Mouse (Mus musculus) MEL (cell line): ENCODE measurements around the gene Ccl11. TPM values are rescaled to one million over a fixed set of nuclear protein-coding genes. Genes with fewer than 3 reads are reported as not detected.

ENCODE experiments used
- DNase-seq: peaks from one replicate; pipeline ENCODE4 v3.0.0; 2011; ENCODE audit warnings: low read depth, low spot score
- H3K27ac ChIP-seq: 2 replicates; pipeline ENCODE4 v1.5.1; 2012; ENCODE audit warnings: low read depth, mild to moderate bottlenecking, control low read depth, low read length, moderate library complexity; ENCODE audit not compliant: control insufficient read depth
- H3K27me3 ChIP-seq, 2 experiments: fragments of 150-350 bp in 1 of 2; sonication (generic) in 1 of 2; 2 replicates each; pipeline ENCODE4 v1.6.1; 2012; ENCODE audit warnings: low read length in 2 of 2, mild to moderate bottlenecking in 2 of 2, improper control_type of control experiment in 1 of 2, moderate library complexity in 1 of 2; ENCODE audit not compliant: insufficient read depth in 2 of 2, control insufficient read depth in 1 of 2
- H3K36me3 ChIP-seq, 2 experiments: 2 replicates each; pipeline ENCODE4 v1.6.1; 2012 to 2014; ENCODE audit warnings: low read length in 2 of 2, improper control_type of control experiment in 1 of 2, inconsistent platforms in 1 of 2, mild to moderate bottlenecking in 1 of 2; ENCODE audit not compliant: insufficient read depth in 2 of 2, control insufficient read depth in 1 of 2
- H3K4me1 ChIP-seq, 2 experiments: fragments of 150-350 bp in 1 of 2; sonication (generic) in 1 of 2; 2 replicates each; pipeline ENCODE4 v1.6.1; 2012; ENCODE audit warnings: low read length in 2 of 2, improper control_type of control experiment in 1 of 2, mild to moderate bottlenecking in 1 of 2; ENCODE audit not compliant: insufficient read depth in 2 of 2, control insufficient read depth in 1 of 2
- H3K4me3 ChIP-seq, 2 experiments: fragments of 150-350 bp in 1 of 2; sonication (generic) in 1 of 2; 2 replicates each; pipeline ENCODE4 v1.5.1; 2012; ENCODE audit warnings: low read depth in 2 of 2, low read length in 2 of 2, mild to moderate bottlenecking in 2 of 2, moderate library complexity in 2 of 2, control low read depth in 1 of 2, improper control_type of control experiment in 1 of 2; ENCODE audit not compliant: control insufficient read depth in 1 of 2, insufficient read depth in 1 of 2
- H3K79me2 ChIP-seq: 2 replicates; pipeline ENCODE4 v1.6.1; 2012; ENCODE audit warnings: mild to moderate bottlenecking, low read length, moderate library complexity; ENCODE audit not compliant: control insufficient read depth, poor library complexity, insufficient read depth
- H3K9ac ChIP-seq: 2 replicates; pipeline ENCODE4 v1.6.1; 2012; ENCODE audit warnings: low read depth, mild to moderate bottlenecking, control low read depth, low read length, moderate library complexity; ENCODE audit not compliant: control insufficient read depth, poor library complexity, severe bottlenecking
- H3K9me3 ChIP-seq: fragments of 150-350 bp; sonication (generic); replicated peaks from 2 replicates; pipeline ENCODE4 v1.6.1; 2012; ENCODE audit warnings: mild to moderate bottlenecking, low read length, improper control_type of control experiment, moderate library complexity; ENCODE audit not compliant: insufficient read depth
- CHD2 ChIP-seq: IDR thresholded peaks from 2 replicates; pipeline ENCODE4 v1.6.1; 2011; ENCODE audit warnings: low read length, improper control_type of control experiment
- CTCF ChIP-seq, 3 experiments: IDR thresholded peaks in 2 of 3; conservative IDR thresholded peaks in 1 of 3; 2 replicates each; pipeline ENCODE4 v1.5.1; 2011 to 2012; ENCODE audit warnings: low read length in 3 of 3, low read depth in 2 of 3, mild to moderate bottlenecking in 2 of 3, improper control_type of control experiment in 1 of 3, inconsistent platforms in 1 of 3, mixed read lengths in 1 of 3, moderate library complexity in 1 of 3; ENCODE audit not compliant: control insufficient read depth in 1 of 3, insufficient read depth in 1 of 3, poor library complexity in 1 of 3, severe bottlenecking in 1 of 3
- GABPA ChIP-seq: IDR thresholded peaks from 2 replicates; pipeline ENCODE4 v1.6.1; 2012; ENCODE audit warnings: low read depth, mild to moderate bottlenecking, inconsistent platforms, low read length, improper control_type of control experiment, moderate library complexity
- GATA1 ChIP-seq: IDR thresholded peaks from 2 replicates; pipeline ENCODE4 v1.6.1; 2011; ENCODE audit warnings: low read depth, low read length, improper control_type of control experiment
- JUND ChIP-seq: IDR thresholded peaks from 2 replicates; pipeline ENCODE4 v1.6.1; 2011; ENCODE audit warnings: low read depth, mild to moderate bottlenecking, improper control_type of control experiment, low read length
- KAT2A ChIP-seq: conservative IDR thresholded peaks from 2 replicates; pipeline ENCODE4 v1.6.1; 2012; ENCODE audit warnings: low read depth, low read length, improper control_type of control experiment, inconsistent platforms
- MAFK ChIP-seq: IDR thresholded peaks from 2 replicates; pipeline ENCODE4 v1.6.1; 2011; ENCODE audit warnings: low read depth, mild to moderate bottlenecking, low read length, improper control_type of control experiment, borderline replicate concordance
- MAZ ChIP-seq: IDR thresholded peaks from 2 replicates; pipeline ENCODE4 v1.6.1; 2012; ENCODE audit warnings: low read depth, mild to moderate bottlenecking, inconsistent platforms, low read length, improper control_type of control experiment
- MXI1 ChIP-seq: IDR thresholded peaks from 2 replicates; pipeline ENCODE4 v1.6.1; 2011; ENCODE audit warnings: mild to moderate bottlenecking, low read depth, low read length, improper control_type of control experiment
- MYB ChIP-seq: IDR thresholded peaks from 2 replicates; pipeline ENCODE4 v1.6.1; 2011; ENCODE audit warnings: mild to moderate bottlenecking, low read depth, low read length, improper control_type of control experiment
- NELFE ChIP-seq: IDR thresholded peaks from 2 replicates; pipeline ENCODE4 v1.6.1; 2011; ENCODE audit warnings: low read depth, low read length, improper control_type of control experiment
- NRF1 ChIP-seq: IDR thresholded peaks from 2 replicates; pipeline ENCODE4 v1.6.1; 2014; ENCODE audit warnings: low read depth, mild to moderate bottlenecking, inconsistent platforms, low read length, improper control_type of control experiment, moderate library complexity; ENCODE audit not compliant: poor library complexity, insufficient read depth, severe bottlenecking
- POLR2AphosphoS5 ChIP-seq: IDR thresholded peaks from 2 replicates; pipeline ENCODE4 v1.6.1; 2012; ENCODE audit warnings: low read depth, borderline replicate concordance, mild to moderate bottlenecking, inconsistent platforms, low read length, moderate library complexity, mixed read lengths
- RAD21 ChIP-seq: IDR thresholded peaks from 2 replicates; pipeline ENCODE4 v1.6.1; 2011; ENCODE audit warnings: mild to moderate bottlenecking, low read depth, low read length, improper control_type of control experiment
- SMC3 ChIP-seq: IDR thresholded peaks from 2 replicates; pipeline ENCODE4 v1.6.1; 2011; ENCODE audit warnings: low read depth, low read length, improper control_type of control experiment
- TBP ChIP-seq: IDR thresholded peaks from 2 replicates; pipeline ENCODE4 v1.8.0; 2011; ENCODE audit warnings: low read depth, low read length, improper control_type of control experiment
- UBTF ChIP-seq: IDR thresholded peaks from 2 replicates; pipeline ENCODE4 v1.6.1; 2012; ENCODE audit warnings: low read depth, mild to moderate bottlenecking, inconsistent platforms, low read length, improper control_type of control experiment, moderate library complexity, borderline replicate concordance; ENCODE audit not compliant: insufficient read depth
- USF1 ChIP-seq: IDR thresholded peaks from 2 replicates; pipeline ENCODE4 v1.6.1; 2014; ENCODE audit warnings: low read depth, mild to moderate bottlenecking, inconsistent platforms, low read length, improper control_type of control experiment, moderate library complexity
- USF2 ChIP-seq, 2 experiments: IDR thresholded peaks; 2 replicates each; pipeline ENCODE4 v1.6.1; 2011 to 2012; ENCODE audit warnings: improper control_type of control experiment in 2 of 2, low read length in 2 of 2, borderline replicate concordance in 1 of 2, inconsistent platforms in 1 of 2, low read depth in 1 of 2, mild to moderate bottlenecking in 1 of 2; ENCODE audit not compliant: insufficient read depth in 1 of 2
- ZC3H11A ChIP-seq: IDR thresholded peaks from 2 replicates; pipeline ENCODE4 v1.6.1; 2012; ENCODE audit warnings: low read depth, mild to moderate bottlenecking, inconsistent platforms, low read length, improper control_type of control experiment
- ZNF384 ChIP-seq: IDR thresholded peaks from 2 replicates; pipeline ENCODE4 v1.6.1; 2012; ENCODE audit warnings: low read depth, mild to moderate bottlenecking, inconsistent platforms, low read length, improper control_type of control experiment
- polyA plus RNA-seq, 2 experiments: library from polyadenylated mRNA; stranded (reverse) in 1 of 2; unstranded in 1 of 2; fragments of >175 nt in 1 of 2; fragments of >200 nt in 1 of 2; gene quantifications; 2 replicates each; pipeline versions ENCODE4 v1.2.1 to v1.2.4; 2012; ENCODE audit warnings: low replicate concordance in 2 of 2, low read depth in 1 of 2; ENCODE audit not compliant: insufficient read length in 2 of 2, insufficient read depth in 1 of 2, missing spikeins in 1 of 2
- total RNA-seq: library from RNA; depleted of rRNA; stranded (reverse); fragments of 300-350 nt; gene quantifications from 2 replicates; pipeline ENCODE4 v1.2.3, GENCODE M21; 2012

Gene Ccl11
- total and polyA plus RNA-seq, 3 experiments: not detected

DNA sequence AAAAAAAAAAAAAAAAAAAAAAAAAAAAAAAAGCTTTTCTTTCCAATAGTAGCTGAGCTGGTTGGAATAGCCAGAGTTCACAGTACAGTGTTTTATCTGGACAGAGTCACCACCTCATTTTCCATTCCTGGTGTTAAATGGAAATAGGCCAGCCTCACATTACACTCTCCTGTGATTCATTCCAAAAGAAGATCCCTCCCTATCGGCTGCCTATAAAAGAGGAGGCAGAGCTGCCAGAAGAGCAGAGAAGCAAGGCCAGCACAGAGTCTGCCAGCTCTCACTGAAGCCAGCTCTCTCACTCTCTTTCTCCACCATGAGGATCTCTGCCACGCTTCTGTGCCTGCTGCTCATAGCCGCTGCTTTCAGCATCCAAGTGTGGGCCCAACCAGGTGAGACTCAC lies 12.2 kb upstream of the Ccl11 start, which contains the start of gene Ccl7:
Ccl7 (plus strand) TSS at position 242 of the 400 bp plus-strand sequence.
- TF ChIP-seq ZNF384 (peak; percentile 69), TBP (no peak)
- no peak within 1 kb of the TSS for H3K27ac ChIP-seq
- no peak within 1 kb of the TSS for H3K4me3 ChIP-seq
- H3K36me3 ChIP-seq: peaks cover 0 to 8% of the 10 kb centered on the region in 2 experiments; a peak in 2 of 4 replicates
- no peak for DNase-seq
- no peaks in the 10 kb centered on the region for H3K9me3 ChIP-seq
- H3K27me3 ChIP-seq: no peaks in the 10 kb centered on the region
- H3K4me1 ChIP-seq: peaks cover 2 to 6% of the 10 kb centered on the region in 2 experiments; a peak in 3 of 4 replicates
- H3K79me2 ChIP-seq: no peaks in the 10 kb centered on the region
- no peak within 1 kb of the TSS for H3K9ac ChIP-seq

- no peak overlapping the region for H3K4me3 ChIP-seq
These were observed 9.7 kb upstream of the Ccl11 start for GRCm38 (mm10) chr11:82047746-82048415.

GRCm38 (mm10) chr11:82053849-82054248 lies 3.8 kb upstream of the Ccl11 start:
- H3K79me2 ChIP-seq: no peaks in the 10 kb centered on the region
- no peaks in the 10 kb centered on the region for H3K9me3 ChIP-seq
- no peak for TF ChIP-seq MAZ
- no peak for TF ChIP-seq ZNF384
- no peak for TF ChIP-seq NRF1
- no peak for TF ChIP-seq RAD21
- no peak for TF ChIP-seq JUND
- no peak for TF ChIP-seq USF2 (IDR thresholded peaks at IDR 0.05; ENCODE audit: borderline replicate concordance in 1 of 2, insufficient read depth in 1 of 2, low read depth in 1 of 2, low read length in 2 of 2)
- no peak for TF ChIP-seq CHD2
- no peak for TF ChIP-seq SMC3
- no peak for TF ChIP-seq MAFK
- TF ChIP-seq POLR2AphosphoS5: no peak
- TF ChIP-seq MYB: no peak
- no peak for TF ChIP-seq UBTF
- no peak for TF ChIP-seq KAT2A
- TF ChIP-seq NELFE: no peak
- no peak for TF ChIP-seq ZC3H11A
- no peak for TF ChIP-seq GATA1
- H3K27ac ChIP-seq: no peak overlapping the region
- H3K9ac ChIP-seq: no peak overlapping the region
- no peak for DNase-seq
- H3K4me1 ChIP-seq: no peaks in the 10 kb centered on the region
- no peak overlapping the region for H3K4me3 ChIP-seq
- H3K36me3 ChIP-seq: no peaks in the 10 kb centered on the region
- no peaks in the 10 kb centered on the region for H3K27me3 ChIP-seq

More at GRCm38 (mm10) chr11:82047746-82048415, 9.7 kb upstream of the Ccl11 start:
- Histone ChIP-seq H3K27me3 (no peaks in the 10 kb centered on the region), H3K27ac (no peak overlapping the region), H3K9me3 (no peaks in the 10 kb centered on the region), H3K4me1 (no peaks in the 10 kb centered on the region), H3K79me2 (no peaks in the 10 kb centered on the region), H3K36me3 (no peaks in the 10 kb centered on the region), H3K9ac (no peak overlapping the region)
- peak in 2 of 3 experiments; percentile 10 to 17; a peak in 2 of 6 replicates for TF ChIP-seq CTCF (IDR thresholded peaks at IDR 0.05 in 2 of 3, conservative IDR thresholded peaks at IDR 0.05 in 1 of 3; ENCODE audit: control insufficient read depth in 1 of 3, insufficient read depth in 1 of 3, low read depth in 2 of 3, low read length in 3 of 3, poor library complexity in 1 of 3, severe bottlenecking in 1 of 3)
- TF ChIP-seq USF1: peak; percentile 20; the same call in 1 of the 2 replicates
- TF ChIP-seq MXI1: no peak
- no peak for TF ChIP-seq GABPA
- no peak for TF ChIP-seq MAZ
- DNase-seq: peak; percentile 4
